Mouse (Mus musculus) lung, embryonic 15.5 days (tissue): ENCODE data around the gene Il24. TPM values are rescaled to one million over a fixed set of nuclear protein-coding genes. Genes with fewer than 3 reads are reported as not detected.

Experiments used
- ATAC-seq: fragments of 200-750 bp; cut with Nextera tagmentation; 2 replicates; pipeline ENCODE4 v1.8.0; 2017; ENCODE audit warnings: moderate number of reproducible peaks, borderline replicate concordance; ENCODE audit not compliant: low FRiP score, low TSS enrichment; ENCODE audit errors: extremely low read depth
- H3K27ac ChIP-seq: fragments of 300-500 bp; sonication (generic); 2 replicates; pipeline ENCODE4 v1.5.1; 2015; ENCODE audit warnings: moderate library complexity, mild to moderate bottlenecking, inconsistent platforms
- H3K27me3 ChIP-seq: fragments of 300-500 bp; sonication (generic); 2 replicates; pipeline ENCODE4 v1.6.1; 2015; ENCODE audit warnings: inconsistent platforms
- H3K36me3 ChIP-seq: fragments of 300-500 bp; sonication (generic); 2 replicates; pipeline ENCODE4 v1.6.1; 2015; ENCODE audit warnings: inconsistent platforms
- H3K4me1 ChIP-seq: fragments of 300-500 bp; sonication (generic); 2 replicates; pipeline ENCODE4 v1.6.1; 2015; ENCODE audit warnings: inconsistent platforms
- H3K4me2 ChIP-seq: fragments of 300-500 bp; sonication (generic); 2 replicates; pipeline ENCODE4 v1.6.1; 2015; ENCODE audit warnings: inconsistent platforms, mild to moderate bottlenecking, moderate library complexity
- H3K4me3 ChIP-seq: fragments of 300-500 bp; sonication (generic); 2 replicates; pipeline ENCODE4 v1.5.1; 2015; ENCODE audit warnings: mild to moderate bottlenecking, inconsistent platforms
- H3K9ac ChIP-seq: fragments of 300-500 bp; sonication (generic); 2 replicates; pipeline ENCODE4 v1.6.1; 2015; ENCODE audit warnings: inconsistent platforms
- H3K9me3 ChIP-seq: fragments of 300-500 bp; sonication (generic); 2 replicates; pipeline ENCODE4 v1.6.1; 2016; ENCODE audit warnings: inconsistent platforms
- WGBS: fragments of 180-500 bp; shearing (Covaris S2); methylation state at CpG from one replicate; pipeline ENCODE4 v1.1.7; 2015; 5-methylcytosine and 5-hydroxymethylcytosine counted together
- polyA plus RNA-seq: library from polyadenylated mRNA; unstranded; fragments of >200 nt; fragmentation: Nextera tagmentation; extraction: Ambion mirVana; gene quantifications from 2 replicates; pipeline ENCODE4 v1.2.1, GENCODE M21; 2015

Il24 gene
- polyA plus RNA-seq, 1 experiment from 2014 or later = not detected

DNA sequence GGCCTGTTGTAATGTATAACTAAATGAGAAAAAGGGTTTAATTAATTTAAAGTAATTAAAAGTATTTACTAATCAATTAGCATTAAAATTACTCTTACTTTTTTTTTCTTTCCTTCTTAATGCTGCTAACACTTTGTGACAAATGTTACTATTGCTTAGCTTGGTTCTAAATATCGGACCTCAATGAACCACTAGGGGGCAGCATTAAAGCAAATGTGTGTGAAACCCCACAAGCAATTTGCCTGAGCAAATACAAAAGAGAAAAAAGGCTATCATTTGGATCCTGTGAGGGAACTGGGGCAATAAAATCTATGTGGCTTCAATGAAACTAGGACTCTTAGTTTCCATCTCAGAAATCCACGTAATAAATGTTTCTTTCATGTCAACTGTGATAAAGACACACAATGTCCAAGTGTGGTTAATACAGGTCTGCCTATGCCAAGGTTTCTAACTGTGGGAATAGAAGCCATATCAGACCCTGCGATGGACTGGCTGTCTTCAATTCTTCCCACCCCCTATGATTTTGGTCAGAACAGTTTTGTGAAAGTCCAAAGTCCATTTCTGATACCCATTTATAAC, 10.2 kb downstream of the Il24 start:
- peaks cover 9% of the 10 kb centered on the region for H3K4me1 ChIP-seq
- WGBS = 20% methylated on average over 3 of the region's 3 CpGs
- ATAC-seq = no peak
- no peak overlapping the region for H3K4me2 ChIP-seq
- no peak overlapping the region for H3K27ac ChIP-seq
- no peaks in the 10 kb centered on the region for H3K36me3 ChIP-seq
- H3K9ac ChIP-seq = no peak overlapping the region
- H3K9me3 ChIP-seq = no peaks in the 10 kb centered on the region
- H3K27me3 ChIP-seq = peaks cover 26% of the 10 kb centered on the region
- no peak overlapping the region for H3K4me3 ChIP-seq

DNA sequence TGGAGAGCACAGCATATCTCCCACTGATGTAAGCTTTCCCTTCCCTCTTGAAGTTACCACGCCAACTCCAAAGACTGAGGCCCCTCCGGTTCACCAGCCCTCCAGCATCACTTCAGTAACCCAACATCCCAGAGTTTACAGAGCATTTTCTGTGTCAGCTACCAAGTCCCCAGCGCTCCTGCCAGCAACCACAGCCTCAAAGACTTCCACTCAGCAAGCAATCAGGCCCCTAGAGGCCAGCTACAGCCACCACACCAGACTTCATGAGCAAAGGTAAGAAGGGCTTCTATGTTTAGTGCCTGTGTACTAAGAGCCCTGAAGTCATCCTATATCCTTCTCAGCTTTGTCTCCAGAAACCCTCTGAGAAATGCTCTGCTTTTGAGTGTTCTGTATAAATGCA, 11.3 kb downstream of the Il24 start:
- Histone ChIP-seq H3K4me1 (peaks cover 9% of the 10 kb centered on the region), H3K9me3 (no peaks in the 10 kb centered on the region), H3K27me3 (peaks cover 26% of the 10 kb centered on the region), H3K27ac (no peak overlapping the region), H3K4me3 (no peak overlapping the region), H3K36me3 (no peaks in the 10 kb centered on the region), H3K9ac (no peak overlapping the region), H3K4me2 (no peak overlapping the region)
- no peak for ATAC-seq
- WGBS = 53% methylated on average over 3 of the region's 3 CpGs

DNA sequence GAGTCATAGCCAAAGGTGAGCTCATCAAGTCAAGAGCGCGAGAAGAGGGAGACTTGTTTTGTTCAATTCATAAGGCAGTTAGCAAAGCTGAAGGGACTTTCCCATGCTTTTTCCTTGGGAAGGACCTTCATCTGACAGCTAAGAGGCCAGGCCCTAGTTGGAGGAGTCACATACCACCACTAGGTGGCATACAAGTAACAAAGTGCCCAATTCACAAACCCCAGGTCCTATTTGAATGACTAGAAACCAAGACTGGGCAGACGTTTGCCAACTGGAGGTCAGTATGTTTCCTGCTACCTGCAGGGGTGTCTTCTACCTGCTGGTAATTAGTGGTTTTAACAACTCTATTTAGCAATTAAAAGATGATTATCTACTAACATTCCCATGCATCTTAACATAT, 12.1 kb downstream of the Il24 start:
- Histone ChIP-seq H3K9ac (no peak overlapping the region), H3K36me3 (no peaks in the 10 kb centered on the region), H3K4me3 (no peak overlapping the region), H3K4me2 (no peak overlapping the region), H3K27ac (no peak overlapping the region), H3K9me3 (no peaks in the 10 kb centered on the region), H3K4me1 (peaks cover 9% of the 10 kb centered on the region), H3K27me3 (peaks cover 24% of the 10 kb centered on the region)
- 39% methylated on average over 3 of the region's 3 CpGs for WGBS
- no peak for ATAC-seq

DNA sequence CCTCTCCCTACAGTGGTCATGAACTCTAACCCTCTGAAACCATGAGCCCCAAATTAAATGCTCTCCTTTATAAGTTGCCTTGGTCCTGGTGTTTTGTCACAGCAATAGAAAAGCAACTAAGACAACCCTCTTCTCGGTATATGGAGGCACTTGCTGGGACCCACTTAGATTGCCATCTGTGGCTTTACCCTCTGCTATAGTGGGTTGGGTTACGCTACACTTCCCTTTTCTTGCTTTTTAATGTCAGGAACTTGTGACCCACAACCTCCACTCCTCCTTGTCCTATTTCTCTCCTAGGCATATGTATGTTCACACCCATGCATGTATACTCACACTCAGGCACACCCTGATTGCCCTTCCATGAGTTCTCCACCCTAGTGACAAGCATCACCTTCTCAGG, 14.3 kb downstream of the Il24 start:
- ATAC-seq = no peak
- Histone ChIP-seq H3K27ac (no peak overlapping the region), H3K27me3 (peaks cover 9% of the 10 kb centered on the region), H3K9me3 (no peaks in the 10 kb centered on the region), H3K9ac (no peak overlapping the region), H3K4me3 (no peak overlapping the region), H3K4me2 (no peak overlapping the region), H3K4me1 (peaks cover 3% of the 10 kb centered on the region), H3K36me3 (no peaks in the 10 kb centered on the region)
- 86% methylated on average over 2 of the region's 2 CpGs for WGBS

DNA sequence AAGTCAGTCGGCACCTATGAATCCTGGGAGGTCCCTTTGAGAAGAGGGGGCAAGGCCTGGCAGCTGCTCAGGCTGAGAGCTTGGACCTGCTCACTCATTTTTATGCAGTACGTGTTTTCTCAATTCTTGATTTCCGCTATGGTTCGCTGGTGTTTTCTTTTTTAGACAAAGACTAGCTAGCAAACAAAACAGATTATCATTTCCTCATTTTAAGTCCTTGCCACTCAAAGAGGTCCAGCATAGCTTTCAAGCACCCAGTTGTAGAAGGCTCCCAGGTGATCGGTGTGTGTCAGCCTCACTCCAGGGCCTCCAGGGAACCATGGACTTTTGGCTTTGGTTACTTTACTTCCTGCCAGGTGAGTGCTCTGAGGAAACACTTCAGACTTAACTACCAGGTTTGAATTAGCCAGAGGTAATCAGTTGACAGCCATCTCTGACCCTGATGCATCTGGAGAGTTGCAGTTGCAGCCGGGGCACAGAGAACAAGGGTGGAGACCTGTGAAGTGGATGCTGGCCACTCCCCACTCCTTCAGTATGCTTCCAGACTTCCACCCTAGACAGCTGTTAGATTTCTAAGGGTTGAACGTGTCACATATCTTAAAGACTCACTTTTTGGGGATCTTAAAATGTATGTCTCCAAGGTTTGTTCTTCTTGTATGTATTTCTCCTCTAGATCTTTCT, 21.6 kb downstream of the Il24 start, which contains the start of gene Fcmr:
Gene Fcmr, plus strand, starts transcription at position 129 of the 681 bp plus-strand sequence.
- H3K4me3 ChIP-seq = no peak within 1 kb of the TSS
- no peaks in the 10 kb centered on the region for H3K9me3 ChIP-seq
- H3K9ac ChIP-seq = no peak within 1 kb of the TSS
- no peaks in the 10 kb centered on the region for H3K4me1 ChIP-seq
- H3K4me2 ChIP-seq = no peak within 1 kb of the TSS
- no peaks in the 10 kb centered on the region for H3K36me3 ChIP-seq
- ATAC-seq = no peak
- 66% methylated on average over 7 of the region's 7 CpGs for WGBS
- no peaks in the 10 kb centered on the region for H3K27me3 ChIP-seq
- H3K27ac ChIP-seq = no peak within 1 kb of the TSS

DNA sequence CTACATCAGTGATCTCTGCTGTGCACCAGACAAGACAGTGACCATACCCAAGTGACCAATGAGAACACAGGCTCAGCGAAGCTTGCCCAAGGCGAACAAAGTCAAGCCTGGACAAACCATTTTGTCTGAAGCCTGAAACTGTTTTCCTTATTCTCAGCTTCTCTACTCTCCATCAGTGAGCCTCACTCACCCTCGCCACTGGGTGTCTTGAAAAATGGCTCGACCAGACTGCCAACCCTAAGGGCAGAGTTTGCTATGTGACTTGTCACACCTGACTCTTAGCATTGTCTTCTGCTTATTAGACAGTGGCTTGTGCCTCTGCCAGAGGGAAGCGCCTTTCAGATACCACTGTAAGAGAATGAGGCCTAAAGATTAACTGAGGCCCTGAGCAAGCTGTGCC, 22.5 kb downstream of the Il24 start:
- H3K4me3 ChIP-seq = no peak overlapping the region
- no peaks in the 10 kb centered on the region for H3K36me3 ChIP-seq
- H3K27me3 ChIP-seq = no peaks in the 10 kb centered on the region
- H3K9me3 ChIP-seq = no peaks in the 10 kb centered on the region
- H3K4me1 ChIP-seq = no peaks in the 10 kb centered on the region
- no peak overlapping the region for H3K27ac ChIP-seq
- H3K9ac ChIP-seq = no peak overlapping the region
- no peak overlapping the region for H3K4me2 ChIP-seq
- 84% methylated on average over 5 of the region's 5 CpGs for WGBS
- ATAC-seq = no peak

DNA sequence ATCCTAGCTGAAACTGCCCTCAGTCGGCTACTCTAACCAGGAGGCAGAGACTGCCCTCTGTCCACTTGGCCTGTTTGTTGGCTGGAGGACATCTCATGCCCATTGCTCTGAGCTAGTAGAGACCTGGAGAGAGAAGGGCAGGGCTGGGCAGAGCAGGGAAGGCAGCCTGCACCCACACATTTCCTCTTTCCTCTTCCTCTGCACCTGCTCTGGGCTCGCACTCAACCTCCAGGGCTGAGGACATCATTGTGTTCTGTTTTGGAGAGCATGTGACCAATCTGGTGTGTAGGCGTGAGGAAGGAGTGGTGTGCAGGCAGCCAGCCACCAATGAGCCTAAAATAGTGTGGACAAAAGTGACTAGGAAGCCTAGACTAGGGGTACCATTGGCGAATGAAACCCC, 23.0 kb downstream of the Il24 start:
- H3K36me3 ChIP-seq = no peaks in the 10 kb centered on the region
- no peaks in the 10 kb centered on the region for H3K27me3 ChIP-seq
- H3K4me2 ChIP-seq = no peak overlapping the region
- no peak for ATAC-seq
- H3K4me1 ChIP-seq = no peaks in the 10 kb centered on the region
- H3K27ac ChIP-seq = no peak overlapping the region
- no peak overlapping the region for H3K4me3 ChIP-seq
- WGBS = 71% methylated on average over 4 of the region's 4 CpGs
- H3K9ac ChIP-seq = no peak overlapping the region
- no peaks in the 10 kb centered on the region for H3K9me3 ChIP-seq

DNA sequence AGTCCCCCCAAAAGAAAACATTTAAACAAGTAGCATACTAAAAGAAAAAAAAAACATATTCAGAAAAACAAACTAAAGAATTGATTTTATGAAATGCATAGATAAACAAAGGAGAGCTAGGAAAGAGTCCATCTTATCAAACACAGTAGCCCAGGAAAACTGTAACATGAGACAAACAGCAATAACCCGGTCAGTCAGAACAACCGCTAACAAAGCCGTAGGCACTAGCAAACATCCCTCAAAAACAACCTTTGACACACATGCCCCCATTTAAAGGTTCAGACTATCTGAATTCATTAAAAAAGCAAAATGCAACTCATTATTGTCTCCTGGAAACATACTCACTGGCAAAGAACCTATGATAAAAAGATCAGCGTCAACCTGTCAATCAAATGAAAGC, 29.8 kb downstream of the Il24 start:
- Histone ChIP-seq H3K4me3 (no peak overlapping the region), H3K9me3 (no peaks in the 10 kb centered on the region), H3K27me3 (no peaks in the 10 kb centered on the region), H3K36me3 (no peaks in the 10 kb centered on the region), H3K4me1 (no peaks in the 10 kb centered on the region), H3K9ac (no peak overlapping the region), H3K27ac (no peak overlapping the region), H3K4me2 (no peak overlapping the region)
- ATAC-seq = no peak
- 84% methylated on average over 4 of the region's 4 CpGs for WGBS

DNA sequence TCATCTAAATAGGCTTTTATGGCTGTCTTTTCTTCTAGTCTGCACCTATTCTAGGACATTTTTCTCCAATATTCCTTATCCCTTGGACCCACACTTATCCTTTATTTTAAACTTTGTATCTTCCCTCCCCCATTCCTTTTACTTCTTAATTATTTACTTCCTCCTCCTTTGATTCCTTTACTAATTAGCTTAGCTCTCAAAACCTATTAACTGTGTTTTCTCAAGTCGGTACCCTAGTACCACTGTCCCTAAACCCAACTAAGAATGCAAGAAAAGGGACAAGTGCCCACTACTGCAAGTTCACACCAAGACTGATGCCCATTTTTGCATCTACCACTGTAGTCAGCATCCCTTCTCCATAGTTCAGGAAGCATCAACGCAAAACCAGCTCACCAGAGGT, 31.5 kb downstream of the Il24 start:
- H3K4me1 ChIP-seq = no peaks in the 10 kb centered on the region
- H3K27me3 ChIP-seq = no peaks in the 10 kb centered on the region
- ATAC-seq = no peak
- no peak overlapping the region for H3K4me2 ChIP-seq
- no peak overlapping the region for H3K4me3 ChIP-seq
- H3K9me3 ChIP-seq = no peaks in the 10 kb centered on the region
- H3K36me3 ChIP-seq = no peaks in the 10 kb centered on the region
- no peak overlapping the region for H3K27ac ChIP-seq
- no peak overlapping the region for H3K9ac ChIP-seq
- 72% methylated on average over 2 of the region's 2 CpGs for WGBS

DNA sequence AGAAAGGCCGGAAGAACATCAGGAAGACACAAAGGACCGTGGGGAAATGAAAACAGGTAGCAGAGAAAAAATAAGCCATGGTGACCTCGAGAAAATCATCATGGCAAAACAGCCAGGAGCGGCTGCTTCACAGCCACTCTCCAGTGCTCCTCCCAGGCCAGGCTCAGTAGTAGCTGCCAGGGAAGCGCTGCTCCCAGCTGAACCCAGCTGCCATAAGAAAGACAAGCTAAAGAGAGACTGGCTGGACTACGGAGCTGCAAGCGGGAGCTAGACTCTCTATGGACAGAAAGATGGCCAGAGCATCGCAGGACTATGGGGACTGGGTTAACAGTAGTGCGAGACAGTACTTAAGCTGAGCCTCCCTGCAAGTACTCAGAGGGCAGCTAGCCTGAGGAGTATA, 32.4 kb downstream of the Il24 start:
- no peak overlapping the region for H3K27ac ChIP-seq
- H3K9me3 ChIP-seq = no peaks in the 10 kb centered on the region
- ATAC-seq = no peak
- H3K4me3 ChIP-seq = no peak overlapping the region
- H3K36me3 ChIP-seq = no peaks in the 10 kb centered on the region
- H3K4me1 ChIP-seq = no peaks in the 10 kb centered on the region
- H3K27me3 ChIP-seq = no peaks in the 10 kb centered on the region
- WGBS = 69% methylated on average over 9 of the region's 9 CpGs
- H3K9ac ChIP-seq = no peak overlapping the region
- no peak overlapping the region for H3K4me2 ChIP-seq

DNA sequence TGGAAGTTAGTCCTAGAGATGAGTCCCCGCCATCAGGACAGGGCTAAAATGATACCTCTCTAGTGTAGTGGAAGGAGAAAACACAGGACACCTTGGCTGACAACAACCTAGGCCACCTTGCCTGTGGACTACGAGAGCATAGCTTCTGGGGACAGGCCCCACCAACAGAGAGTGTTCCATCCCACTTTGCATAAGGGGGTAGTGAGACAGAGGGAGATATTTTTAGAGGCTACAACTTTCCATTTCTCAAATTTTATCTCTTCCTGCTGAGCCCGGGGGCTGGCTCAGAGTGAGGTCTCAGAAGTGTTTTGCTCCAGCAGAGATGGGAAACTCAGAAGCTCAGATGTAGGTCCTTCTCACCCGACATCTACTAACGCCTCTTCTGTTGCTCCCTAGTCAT, 36.8 kb downstream of the Il24 start:
- 68% methylated on average over 5 of the region's 5 CpGs for WGBS
- no peaks in the 10 kb centered on the region for H3K9me3 ChIP-seq
- no peaks in the 10 kb centered on the region for H3K4me1 ChIP-seq
- H3K27me3 ChIP-seq = no peaks in the 10 kb centered on the region
- H3K4me2 ChIP-seq = no peak overlapping the region
- no peak overlapping the region for H3K9ac ChIP-seq
- no peak overlapping the region for H3K27ac ChIP-seq
- no peak overlapping the region for H3K4me3 ChIP-seq
- H3K36me3 ChIP-seq = no peaks in the 10 kb centered on the region
- no peak for ATAC-seq

DNA sequence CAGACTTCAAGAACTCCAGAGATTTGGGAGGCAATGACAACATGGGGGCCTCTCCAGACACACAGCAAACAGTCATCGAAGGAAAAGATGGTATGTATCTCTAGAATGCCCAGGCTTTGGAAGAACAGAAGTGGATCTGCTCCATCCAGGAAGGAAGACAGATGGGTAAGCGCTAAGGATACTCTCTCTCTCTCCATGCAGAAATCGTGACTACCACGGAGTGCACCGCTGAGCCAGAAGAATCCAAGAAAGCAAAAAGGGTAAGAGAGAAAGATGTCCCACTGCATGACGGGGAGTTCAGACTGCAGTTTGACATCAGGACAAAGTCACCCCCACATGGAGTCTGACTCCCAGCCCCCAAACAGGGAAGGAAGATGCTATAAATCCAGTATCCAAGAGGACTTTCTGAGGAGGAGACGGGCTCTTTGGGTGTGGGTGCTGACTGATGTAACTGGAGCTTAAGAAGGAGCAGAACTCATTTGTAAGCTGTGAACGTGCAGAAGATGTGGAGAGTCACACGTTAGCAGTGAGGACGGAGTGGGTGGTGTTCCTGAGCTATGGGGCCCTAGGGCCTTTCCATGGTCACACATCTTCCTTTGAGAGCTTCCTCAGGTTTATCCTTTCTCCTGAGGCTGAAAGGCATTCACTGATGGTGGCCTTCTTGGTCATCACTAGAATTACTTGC, 37.6 kb downstream of the Il24 start:
- Histone ChIP-seq H3K27ac (no peak overlapping the region), H3K27me3 (no peaks in the 10 kb centered on the region), H3K9me3 (no peaks in the 10 kb centered on the region), H3K9ac (no peak overlapping the region), H3K4me3 (no peak overlapping the region), H3K36me3 (no peaks in the 10 kb centered on the region), H3K4me1 (no peaks in the 10 kb centered on the region), H3K4me2 (no peak overlapping the region)
- WGBS = 87% methylated on average over 10 of the region's 10 CpGs
- no peak for ATAC-seq
